ENCODE assay signal across 12 mouse cellular contexts in the genomic region with DNA sequence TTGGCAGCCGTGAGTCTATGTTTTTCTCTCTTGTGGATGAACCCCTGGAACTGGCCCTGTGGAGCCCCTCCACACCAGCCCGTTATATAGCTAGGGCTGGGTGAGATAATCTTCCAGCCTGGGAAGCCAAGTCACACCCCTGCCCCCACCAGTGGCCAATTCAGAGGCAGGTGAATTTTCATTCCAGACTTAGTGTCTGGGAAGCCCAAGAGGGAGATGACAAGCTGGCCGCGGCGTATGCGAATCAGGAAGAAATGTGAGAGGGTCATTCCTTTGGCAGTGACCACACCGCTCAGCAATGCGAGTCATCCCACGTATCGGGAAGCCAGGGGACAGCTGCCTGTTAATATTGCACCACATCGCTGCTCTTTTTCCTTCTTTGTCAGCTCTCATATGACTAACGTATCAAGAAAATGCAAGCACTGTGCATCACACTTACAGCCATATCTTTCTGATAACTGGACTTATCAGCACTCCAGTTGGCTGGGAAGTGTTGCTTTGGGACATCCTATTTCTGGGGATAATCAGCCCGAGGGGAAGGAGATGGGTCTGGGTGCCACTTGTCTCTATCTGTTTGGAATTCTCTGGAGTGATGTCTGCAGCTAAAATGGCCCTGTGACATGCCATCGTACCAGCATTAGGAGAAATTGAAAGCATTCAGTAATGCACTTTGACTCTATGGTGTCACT. TPM values are rescaled to one million over a fixed set of nuclear protein-coding genes. Genes with fewer than 3 reads are reported as not detected.
DNase-seq lines count a peak whose midpoint lies in the region; ATAC-seq lines count a peak whose summit lies in the region.
"Had no signal": no experiment of that assay in that cellular context is flagged by ENCODE, and none has a peak within 500 bp of the region (broad histone marks: within the 10 kb centered on the region; RNA-seq: fewer than 3 reads in every experiment).

Gene Ankrd1 (minus strand): TSS at position 317 of the 689 bp plus-strand sequence.

- no peak within 1 kb of the TSS for H3K27ac ChIP-seq in lung, embryonic 15.5 days
- no peak within 1 kb of the TSS for H3K27ac ChIP-seq in midbrain, embryonic 13.5 days
- H3K27ac ChIP-seq: macrophage had no signal

- WGBS in lung, embryonic 15.5 days, result 46% methylated on average over 14 of the region's 14 CpGs
- WGBS in midbrain, embryonic 13.5 days, result 90% methylated on average over 14 of the region's 14 CpGs

- intact Hi-C loops in heart, postnatal 10 days (cut with DNase I), result no loop called here

- no peak for DNase-seq in lung, postnatal 14 days
- peak; percentile 96 for DNase-seq in heart, adult 11 months
- peak; percentile 71 to 76 for DNase-seq in heart, postnatal 10 days
- DNase-seq in adrenal gland, postnatal 4 days (ENCODE audit: low spot score in 2 of 2), result no peak
- DNase-seq in cerebellum, adult 11-12 months, result no peak
- no peak for DNase-seq in layer of hippocampus, adult 9-10 months (ENCODE audit: low spot score)
- DNase-seq: cerebellum, postnatal 36 days had no signal

- no peak within 1 kb of the TSS for H3K9ac ChIP-seq in lung, embryonic 15.5 days
- H3K9ac ChIP-seq in midbrain, embryonic 13.5 days (replicated peaks), result no peak within 1 kb of the TSS

- peaks cover 6% of the 10 kb centered on the region; the same call in 1 of the 2 replicates for H3K9me3 ChIP-seq in lung, embryonic 15.5 days
- peaks cover 2% of the 10 kb centered on the region; the same call in 1 of the 2 replicates for H3K9me3 ChIP-seq in midbrain, embryonic 13.5 days

- H3K4me1 ChIP-seq in lung, embryonic 15.5 days, result 0 out of 2 replicates have a peak, but pooled peaks cover 5% of the 10 kb centered on the region
- H3K4me1 ChIP-seq in midbrain, embryonic 13.5 days (replicated peaks), result no peaks in the 10 kb centered on the region

- 0 out of 2 replicates have a peak, but pooled peaks cover 4% of the 10 kb centered on the region for H3K27me3 ChIP-seq in lung, embryonic 15.5 days
- H3K27me3 ChIP-seq in midbrain, embryonic 13.5 days, result no peaks in the 10 kb centered on the region

- H3K4me3 ChIP-seq in lung, embryonic 15.5 days, result no peak within 1 kb of the TSS
- H3K4me3 ChIP-seq in midbrain, embryonic 13.5 days (replicated peaks), result no peak within 1 kb of the TSS

- no peak for ATAC-seq in lung, embryonic 15.5 days (ENCODE audit: borderline replicate concordance, extremely low read depth, low FRiP score, low TSS enrichment)
- ATAC-seq in midbrain, embryonic 13.5 days, result no peak
- ATAC-seq: inflammation-experienced regulatory T-cells, adult 6 months had no signal

- H3K36me3 ChIP-seq in lung, embryonic 15.5 days, result no peaks in the 10 kb centered on the region
- no peaks in the 10 kb centered on the region for H3K36me3 ChIP-seq in midbrain, embryonic 13.5 days

- H3K4me2 ChIP-seq in lung, embryonic 15.5 days, result no peak within 1 kb of the TSS
- H3K4me2 ChIP-seq in midbrain, embryonic 13.5 days (replicated peaks), result no peak within 1 kb of the TSS

RNA-seq across cellular contexts. Expression of gene Ankrd1, which starts in this region (rescaled TPM):
- 7.9 and 12.5 TPM in 2 replicates for polyA plus RNA-seq in lung, embryonic 15.5 days (2015; fragmentation: Nextera tagmentation; extraction: Ambion mirVana)
- 100 to 1,000 TPM; 314 to 518 TPM for total RNA-seq in heart, postnatal 10 days (2021)
- 1 to 10 TPM in 1 of 2 experiments, under 1 TPM in 1; 0.20 to 2.6 TPM for total RNA-seq in adrenal gland, postnatal 4 days (2021)
- not detected in 2 replicates for polyA plus RNA-seq in midbrain, embryonic 13.5 days (2015; fragmentation: Nextera tagmentation; extraction: Ambion mirVana)
- total RNA-seq: layer of hippocampus, adult 8-10 months had no signal
- polyA plus RNA-seq: inflammation-experienced regulatory T-cells, adult 6 months; macrophage had no signal

Comparison
In these comparisons a context has a peak if more than half of its experiments do, and no peak if none do; other contexts are left out.
1. RNA of gene Ankrd1 (total RNA-seq): 314 to 518 TPM in heart, postnatal 10 days; 0.20 to 2.6 TPM in adrenal gland, postnatal 4 days; every median in the first group is over 10 times any median in the second.
2. DNase-seq: peak in heart, adult 11 months (single experiment) and heart, postnatal 10 days (2 of 2); none in lung, postnatal 14 days (single experiment), adrenal gland, postnatal 4 days (0 of 2), cerebellum, adult 11-12 months (single experiment) and layer of hippocampus, adult 9-10 months (single experiment).